Mouse (Mus musculus) G1E (cell line): ENCODE measurements around the gene Spocd1.

Source experiments
- CTCF ChIP-seq: IDR thresholded peaks from 2 replicates; pipeline ENCODE4 v1.5.1; 2012; ENCODE audit warnings: low read depth, low read length, inconsistent platforms, mixed read lengths
- GATA1 ChIP-seq: IDR thresholded peaks from 2 replicates; pipeline ENCODE4 v1.6.1; 2012; ENCODE audit warnings: borderline replicate concordance, low read length, inconsistent platforms, mixed read lengths
- GATA2 ChIP-seq: IDR thresholded peaks from 2 replicates; pipeline ENCODE4 v1.6.1; 2012; ENCODE audit warnings: low read depth, low read length, inconsistent platforms, borderline replicate concordance
- POLR2AphosphoS5 ChIP-seq: IDR thresholded peaks from 2 replicates; pipeline ENCODE4 v1.6.1; 2012; ENCODE audit warnings: low read depth, low read length, inconsistent platforms; ENCODE audit not compliant: insufficient replicate concordance
- TAL1 ChIP-seq: conservative IDR thresholded peaks from 2 replicates; pipeline ENCODE4 v1.6.1; 2012; ENCODE audit warnings: low read depth, low read length, inconsistent platforms, mixed read lengths

- no peak for TF ChIP-seq CTCF
- TF ChIP-seq GATA1, result no peak
- TF ChIP-seq TAL1, result no peak
- TF ChIP-seq POLR2AphosphoS5, result no peak
- TF ChIP-seq GATA2, result no peak
Observed at GRCm38 (mm10) chr4:129998124-129998523, 69.1 kb downstream of the Spocd1 start.
